Mouse (Mus musculus): Measurements from ENCODE around the gene Cadps. TPM values are rescaled to one million over a fixed set of nuclear protein-coding genes. Genes with fewer than 3 reads are reported as not detected.

Cadps gene
- polyA plus RNA-seq, 1 experiment from 2014 or later: 0.31 TPM

DNA sequence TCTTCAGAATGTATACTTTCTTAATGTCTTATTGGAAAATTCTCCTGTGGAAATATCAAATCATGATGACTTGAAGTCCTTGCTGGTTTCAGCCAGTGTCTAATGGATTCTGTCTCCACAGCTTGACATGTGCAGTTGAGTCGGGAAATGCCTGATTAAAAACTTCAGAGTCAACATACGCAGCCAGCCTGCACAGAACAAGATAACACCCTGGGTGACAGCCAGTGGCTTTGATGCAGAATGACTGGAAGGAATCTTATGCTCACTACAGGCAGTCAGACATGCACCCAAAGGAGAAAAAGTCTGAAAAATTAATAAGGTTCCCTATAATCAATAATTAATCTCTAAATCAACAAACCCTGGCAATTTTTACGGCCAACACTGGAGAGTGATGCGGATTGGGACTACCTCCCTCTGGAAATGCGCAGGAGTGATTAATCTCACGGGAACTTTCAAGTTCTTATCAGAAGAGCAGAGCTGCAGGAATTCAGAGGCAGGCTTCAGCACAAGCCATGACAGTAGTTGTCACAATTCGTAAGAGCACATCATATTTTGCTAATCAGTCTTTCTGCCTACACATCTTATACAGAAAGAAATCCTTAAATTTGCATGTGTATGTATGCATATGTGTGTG is 185.6 kb downstream of the Cadps start:
- Histone ChIP-seq H3K36me3 (no peaks in the 10 kb centered on the region), H3K9ac (no peak overlapping the region), H3K4me2 (no peak overlapping the region), H3K9me3 (no peaks in the 10 kb centered on the region), H3K27ac (no peak overlapping the region), H3K4me1 (no peaks in the 10 kb centered on the region), H3K27me3 (no peaks in the 10 kb centered on the region), H3K4me3 (no peak overlapping the region)
- no peak for ATAC-seq (ENCODE audit: borderline replicate concordance, extremely low read depth, low FRiP score, low TSS enrichment)
- 41% methylated on average over 7 of the region's 7 CpGs for WGBS

DNA sequence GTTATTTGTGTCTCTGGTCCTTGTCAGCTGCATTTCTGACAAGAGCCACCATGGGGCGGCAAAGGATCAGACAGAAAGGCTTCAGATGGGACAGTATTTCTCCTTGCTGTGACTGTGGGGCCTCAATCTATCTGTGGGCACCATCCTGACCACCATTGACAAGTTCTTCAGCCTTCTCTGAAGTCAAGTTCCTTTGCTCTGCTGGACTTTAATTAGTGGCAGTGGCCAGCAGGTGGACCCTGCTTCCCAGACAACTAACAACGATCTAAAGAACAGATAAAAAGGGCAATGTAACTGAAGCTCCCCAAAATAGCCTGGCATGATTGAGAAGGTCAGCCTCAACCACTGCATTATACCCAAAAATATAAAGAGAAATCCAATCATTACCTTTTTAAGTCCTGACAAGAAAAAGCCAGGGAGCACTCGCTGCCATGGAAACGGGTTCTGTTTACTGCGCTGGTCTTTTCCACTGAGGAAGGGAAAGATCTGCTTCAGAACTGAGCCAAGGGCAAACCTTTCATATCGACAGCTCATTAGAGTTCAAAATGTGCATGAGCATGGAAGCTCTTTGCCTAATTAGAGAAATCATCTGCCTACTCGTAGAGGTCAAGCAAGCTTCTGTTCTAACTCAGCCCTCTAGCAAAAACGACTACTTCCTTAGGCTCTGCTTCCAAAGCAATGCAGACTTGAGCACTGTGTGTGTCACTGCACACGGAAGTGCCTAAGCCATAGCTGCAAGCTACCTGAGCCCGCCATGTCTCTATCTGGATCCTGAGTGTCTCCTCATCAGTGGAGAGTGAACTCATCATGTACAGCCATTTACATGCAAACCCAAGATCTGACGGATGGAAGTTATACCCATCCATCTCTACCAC is 198.4 kb downstream of the Cadps start:
- 74% methylated on average over 11 of the region's 11 CpGs for WGBS
- Histone ChIP-seq H3K9me3 (no peaks in the 10 kb centered on the region), H3K4me2 (no peak overlapping the region), H3K4me1 (no peaks in the 10 kb centered on the region), H3K27ac (no peak overlapping the region), H3K27me3 (no peaks in the 10 kb centered on the region), H3K36me3 (no peaks in the 10 kb centered on the region), H3K4me3 (no peak overlapping the region), H3K9ac (no peak overlapping the region)
- ATAC-seq (ENCODE audit: borderline replicate concordance, extremely low read depth, low FRiP score, low TSS enrichment): no peak

DNA sequence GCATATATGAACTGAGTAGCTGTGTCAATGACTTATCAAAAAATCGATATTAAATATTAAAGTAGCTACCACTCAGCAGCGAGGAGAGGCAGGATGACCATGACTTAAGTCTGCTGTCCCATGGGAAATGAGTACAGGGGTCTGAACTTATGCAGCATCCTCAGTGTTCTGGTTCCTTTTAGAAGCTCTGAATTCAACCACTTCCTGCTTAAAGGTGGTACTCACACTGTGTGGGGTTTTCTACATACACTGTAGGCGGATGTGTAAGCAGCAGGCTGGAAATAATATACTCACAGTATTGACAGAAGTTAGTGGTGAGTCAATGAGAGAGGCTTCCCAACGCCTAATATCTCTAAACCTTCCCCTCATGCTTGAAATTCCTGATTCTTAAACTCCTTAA is 215.9 kb downstream of the Cadps start:
- no peak for ATAC-seq (ENCODE audit: borderline replicate concordance, extremely low read depth, low FRiP score, low TSS enrichment)
- no peaks in the 10 kb centered on the region for H3K4me1 ChIP-seq
- H3K27me3 ChIP-seq: no peaks in the 10 kb centered on the region
- no peak overlapping the region for H3K9ac ChIP-seq
- no peak overlapping the region for H3K4me3 ChIP-seq
- H3K4me2 ChIP-seq: no peak overlapping the region
- H3K9me3 ChIP-seq: no peaks in the 10 kb centered on the region
- no peak overlapping the region for H3K27ac ChIP-seq
- H3K36me3 ChIP-seq: no peaks in the 10 kb centered on the region
- WGBS: 69% methylated on average over 4 of the region's 4 CpGs

DNA sequence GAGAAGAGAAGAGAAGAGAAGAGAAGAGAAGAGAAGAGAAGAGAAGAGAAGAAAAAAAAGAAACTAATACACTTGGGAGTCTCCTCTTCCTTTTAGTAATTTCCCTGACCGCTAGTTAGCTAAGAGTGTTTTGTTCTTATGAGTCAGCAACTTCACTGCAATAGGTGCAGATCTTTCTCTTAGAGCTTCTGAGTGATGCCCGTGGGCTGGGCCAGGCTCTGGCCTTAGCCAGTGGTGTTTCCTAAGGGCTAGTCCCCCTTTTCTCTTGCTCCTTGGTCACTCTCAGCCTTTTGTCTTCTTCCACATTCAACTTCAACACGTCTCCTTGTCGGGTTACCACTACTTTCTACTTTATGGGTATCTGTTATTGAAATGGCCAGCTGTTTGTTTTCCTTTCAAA is 216.7 kb downstream of the Cadps start:
- Histone ChIP-seq H3K9me3 (no peaks in the 10 kb centered on the region), H3K4me1 (no peaks in the 10 kb centered on the region), H3K4me3 (no peak overlapping the region), H3K4me2 (no peak overlapping the region), H3K27me3 (no peaks in the 10 kb centered on the region), H3K27ac (no peak overlapping the region), H3K36me3 (no peaks in the 10 kb centered on the region), H3K9ac (no peak overlapping the region)
- no peak for ATAC-seq (ENCODE audit: borderline replicate concordance, extremely low read depth, low FRiP score, low TSS enrichment)
- WGBS: 79% methylated on average over 4 of the region's 4 CpGs

GRCm38 (mm10) chr14:12602080-12602479 is 220.8 kb downstream of the Cadps start:
- Histone ChIP-seq H3K9ac (no peak overlapping the region), H3K27me3 (no peaks in the 10 kb centered on the region), H3K36me3 (no peaks in the 10 kb centered on the region), H3K4me3 (no peak overlapping the region), H3K27ac (no peak overlapping the region), H3K9me3 (no peaks in the 10 kb centered on the region), H3K4me1 (no peaks in the 10 kb centered on the region), H3K4me2 (no peak overlapping the region)
- ATAC-seq (ENCODE audit: borderline replicate concordance, extremely low read depth, low FRiP score, low TSS enrichment): no peak
- 67% methylated on average over 2 of the region's 2 CpGs for whole genome bisulfite sequencing

- no peak for ATAC-seq (ENCODE audit: borderline replicate concordance, extremely low read depth, low FRiP score, low TSS enrichment)
- WGBS: 48% methylated on average over 4 of the region's 4 CpGs
These were observed 227.6 kb downstream of the Cadps start for GRCm38 (mm10) chr14:12595326-12595725.

DNA sequence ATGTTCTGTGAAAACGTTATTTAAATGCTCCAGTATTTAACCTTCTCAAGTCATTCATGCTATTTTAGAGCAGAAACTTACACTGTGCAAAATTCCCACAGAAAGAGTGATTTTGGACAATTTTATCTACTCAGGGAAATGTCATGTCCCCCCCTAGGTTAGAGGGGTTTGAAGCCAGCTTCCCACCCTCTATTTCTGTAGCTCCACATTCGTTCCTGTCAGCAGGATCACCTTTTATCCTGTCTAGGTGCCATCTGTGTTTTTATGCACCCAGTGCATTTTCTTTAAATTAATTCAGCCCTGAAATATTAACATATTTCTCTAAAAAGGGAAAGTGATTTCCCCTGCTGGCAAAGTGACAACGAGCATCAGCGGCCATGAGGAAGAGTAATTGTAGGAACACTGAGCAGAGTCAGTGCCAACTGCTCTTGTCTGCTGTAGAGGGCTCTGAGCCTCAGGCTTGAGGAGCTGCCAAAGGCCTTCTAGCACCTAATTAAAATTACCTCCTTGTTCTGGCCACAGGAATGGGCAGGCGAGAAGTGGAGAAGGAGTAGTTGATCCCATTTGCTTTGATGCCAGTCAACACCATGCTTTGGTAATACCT is 230.3 kb downstream of the Cadps start:
- no peak for ATAC-seq (ENCODE audit: borderline replicate concordance, extremely low read depth, low FRiP score, low TSS enrichment)
- Histone ChIP-seq H3K27ac (no peak overlapping the region), H3K9ac (no peak overlapping the region), H3K4me2 (no peak overlapping the region), H3K27me3 (no peaks in the 10 kb centered on the region), H3K4me1 (no peaks in the 10 kb centered on the region), H3K4me3 (no peak overlapping the region), H3K36me3 (no peaks in the 10 kb centered on the region), H3K9me3 (no peaks in the 10 kb centered on the region)
- 63% methylated on average over 5 of the region's 5 CpGs for WGBS

More at GRCm38 (mm10) chr14:12595326-12595725, 227.6 kb downstream of the Cadps start:
- H3K27me3 ChIP-seq: no peaks in the 10 kb centered on the region
- no peak overlapping the region for H3K9ac ChIP-seq
- no peak overlapping the region for H3K4me2 ChIP-seq
- no peak overlapping the region for H3K27ac ChIP-seq
- H3K9me3 ChIP-seq: no peaks in the 10 kb centered on the region
- H3K36me3 ChIP-seq: no peaks in the 10 kb centered on the region
- no peaks in the 10 kb centered on the region for H3K4me1 ChIP-seq
- no peak overlapping the region for H3K4me3 ChIP-seq

GRCm38 (mm10) chr14:12591829-12592228 is 231.1 kb downstream of the Cadps start:
- no peak for ATAC-seq (ENCODE audit: borderline replicate concordance, extremely low read depth, low FRiP score, low TSS enrichment)
- no peaks in the 10 kb centered on the region for H3K4me1 ChIP-seq
- H3K9ac ChIP-seq: no peak overlapping the region

GRCm38 (mm10) chr14:12583536-12583935 is 239.3 kb downstream of the Cadps start:
- H3K4me1 ChIP-seq: no peaks in the 10 kb centered on the region
- no peak overlapping the region for H3K4me3 ChIP-seq
- no peaks in the 10 kb centered on the region for H3K36me3 ChIP-seq
- H3K9me3 ChIP-seq: no peaks in the 10 kb centered on the region
- WGBS: 80% methylated on average over 5 of the region's 5 CpGs
- H3K27ac ChIP-seq: no peak overlapping the region
- no peak overlapping the region for H3K4me2 ChIP-seq
- no peak overlapping the region for H3K9ac ChIP-seq
- no peaks in the 10 kb centered on the region for H3K27me3 ChIP-seq
- no peak for ATAC-seq (ENCODE audit: borderline replicate concordance, extremely low read depth, low FRiP score, low TSS enrichment)

More at GRCm38 (mm10) chr14:12591829-12592228, 231.1 kb downstream of the Cadps start:
- Histone ChIP-seq H3K4me3 (no peak overlapping the region), H3K36me3 (no peaks in the 10 kb centered on the region), H3K9me3 (no peaks in the 10 kb centered on the region), H3K27ac (no peak overlapping the region), H3K27me3 (no peaks in the 10 kb centered on the region), H3K4me2 (no peak overlapping the region)

- 79% methylated on average over 5 of the region's 5 CpGs for WGBS
- no peaks in the 10 kb centered on the region for H3K4me1 ChIP-seq
- ATAC-seq (ENCODE audit: borderline replicate concordance, extremely low read depth, low FRiP score, low TSS enrichment): no peak
- H3K4me3 ChIP-seq: no peak overlapping the region
- H3K27ac ChIP-seq: no peak overlapping the region
- H3K9ac ChIP-seq: no peak overlapping the region
- H3K9me3 ChIP-seq: no peaks in the 10 kb centered on the region
- H3K4me2 ChIP-seq: no peak overlapping the region
- no peaks in the 10 kb centered on the region for H3K36me3 ChIP-seq
- no peaks in the 10 kb centered on the region for H3K27me3 ChIP-seq
These were observed 241.2 kb downstream of the Cadps start for GRCm38 (mm10) chr14:12581657-12582056.

GRCm38 (mm10) chr14:12580786-12581185 is 242.1 kb downstream of the Cadps start:
- no peaks in the 10 kb centered on the region for H3K9me3 ChIP-seq
- no peak overlapping the region for H3K4me3 ChIP-seq
- no peak overlapping the region for H3K4me2 ChIP-seq
- ATAC-seq (ENCODE audit: borderline replicate concordance, extremely low read depth, low FRiP score, low TSS enrichment): no peak
- no peaks in the 10 kb centered on the region for H3K36me3 ChIP-seq
- 14% methylated on average over 7 of the region's 7 CpGs for WGBS
- no peaks in the 10 kb centered on the region for H3K27me3 ChIP-seq
- H3K27ac ChIP-seq: no peak overlapping the region
- H3K9ac ChIP-seq: no peak overlapping the region
- no peaks in the 10 kb centered on the region for H3K4me1 ChIP-seq

- 68% methylated on average over 1 of the region's 1 CpGs for WGBS
- Histone ChIP-seq H3K4me1 (no peaks in the 10 kb centered on the region), H3K27ac (no peak overlapping the region), H3K27me3 (no peaks in the 10 kb centered on the region), H3K36me3 (no peaks in the 10 kb centered on the region), H3K9me3 (no peaks in the 10 kb centered on the region), H3K4me3 (no peak overlapping the region), H3K4me2 (no peak overlapping the region), H3K9ac (no peak overlapping the region)
- no peak for ATAC-seq (ENCODE audit: borderline replicate concordance, extremely low read depth, low FRiP score, low TSS enrichment)
These were observed 244.7 kb downstream of the Cadps start for GRCm38 (mm10) chr14:12578156-12578555.
